Mouse (Mus musculus) stomach, embryonic 15.5 days (tissue): ENCODE results near the gene Slc25a11. TPM values are rescaled to one million over a fixed set of nuclear protein-coding genes. Genes with fewer than 3 reads are reported as not detected.

Experiments
- ATAC-seq: fragments of 200-750 bp; cut with Nextera tagmentation; 2 replicates; pipeline ENCODE4 v1.8.0; 2017; ENCODE audit warnings: low read depth, moderate number of reproducible peaks, moderate TSS enrichment; ENCODE audit not compliant: insufficient read depth, low FRiP score
- H3K27ac ChIP-seq: fragments of 300-500 bp; sonication (generic); 2 replicates; pipeline ENCODE4 v1.5.1; 2015; ENCODE audit warnings: mild to moderate bottlenecking, inconsistent platforms
- H3K27me3 ChIP-seq: fragments of 300-500 bp; sonication (generic); replicated peaks from 2 replicates; pipeline ENCODE4 v1.6.1; 2015; ENCODE audit warnings: inconsistent platforms
- H3K36me3 ChIP-seq: fragments of 300-500 bp; sonication (generic); 2 replicates; pipeline ENCODE4 v1.6.1; 2015; ENCODE audit warnings: inconsistent platforms
- H3K4me1 ChIP-seq: fragments of 300-500 bp; sonication (generic); 2 replicates; pipeline ENCODE4 v1.6.1; 2015; ENCODE audit warnings: inconsistent platforms
- H3K4me2 ChIP-seq: fragments of 300-500 bp; sonication (generic); 2 replicates; pipeline ENCODE4 v1.6.1; 2015; ENCODE audit warnings: mild to moderate bottlenecking, inconsistent platforms
- H3K4me3 ChIP-seq: fragments of 300-500 bp; sonication (generic); replicated peaks from 2 replicates; pipeline ENCODE4 v1.5.1; 2015; ENCODE audit warnings: inconsistent platforms
- H3K9ac ChIP-seq: fragments of 300-500 bp; sonication (generic); 2 replicates; pipeline ENCODE4 v1.6.1; 2015; ENCODE audit warnings: inconsistent platforms
- H3K9me3 ChIP-seq: fragments of 300-500 bp; sonication (generic); 2 replicates; pipeline ENCODE4 v1.6.1; 2016; ENCODE audit warnings: inconsistent platforms
- WGBS: fragments of 180-500 bp; shearing (Covaris S2); methylation state at CpG from one replicate; pipeline ENCODE4 v1.1.7; 2015; 5-methylcytosine and 5-hydroxymethylcytosine counted together
- polyA plus RNA-seq: library from polyadenylated mRNA; unstranded; fragments of >200 nt; fragmentation: Nextera tagmentation; extraction: Ambion mirVana; gene quantifications from 2 replicates; pipeline ENCODE4 v1.2.1, GENCODE M21; 2015

Gene Slc25a11
- polyA plus RNA-seq, 1 experiment from 2014 or later, result 150 TPM

DNA sequence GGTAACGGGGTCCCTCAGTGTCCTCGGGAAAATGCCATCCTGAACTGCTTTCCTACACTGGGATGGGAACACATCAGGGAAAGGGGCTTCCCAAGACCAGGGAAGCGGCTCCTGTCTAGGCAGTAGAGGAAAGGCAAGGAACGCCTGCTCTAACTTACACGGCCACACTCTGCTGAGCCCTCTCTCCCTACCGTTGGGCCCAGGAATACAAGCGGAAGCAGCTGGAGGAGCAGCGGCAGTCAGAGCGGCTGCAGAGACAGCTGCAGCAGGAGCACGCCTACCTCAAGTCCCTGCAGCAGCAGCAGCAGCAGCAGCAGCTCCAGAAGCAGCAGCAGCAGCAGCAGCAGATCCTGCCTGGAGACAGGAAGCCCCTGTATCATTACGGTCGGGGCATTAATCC, 40.6 kb downstream of the Slc25a11 start:
- Histone ChIP-seq H3K36me3 (peaks cover 60% of the 10 kb centered on the region), H3K4me2 (no peak overlapping the region), H3K27me3 (no peaks in the 10 kb centered on the region), H3K27ac (no peak overlapping the region), H3K4me1 (no peaks in the 10 kb centered on the region), H3K4me3 (no peak overlapping the region), H3K9ac (no peak overlapping the region), H3K9me3 (no peaks in the 10 kb centered on the region)
- 72% methylated on average over 12 of the region's 12 CpGs for WGBS
- no peak for ATAC-seq

DNA sequence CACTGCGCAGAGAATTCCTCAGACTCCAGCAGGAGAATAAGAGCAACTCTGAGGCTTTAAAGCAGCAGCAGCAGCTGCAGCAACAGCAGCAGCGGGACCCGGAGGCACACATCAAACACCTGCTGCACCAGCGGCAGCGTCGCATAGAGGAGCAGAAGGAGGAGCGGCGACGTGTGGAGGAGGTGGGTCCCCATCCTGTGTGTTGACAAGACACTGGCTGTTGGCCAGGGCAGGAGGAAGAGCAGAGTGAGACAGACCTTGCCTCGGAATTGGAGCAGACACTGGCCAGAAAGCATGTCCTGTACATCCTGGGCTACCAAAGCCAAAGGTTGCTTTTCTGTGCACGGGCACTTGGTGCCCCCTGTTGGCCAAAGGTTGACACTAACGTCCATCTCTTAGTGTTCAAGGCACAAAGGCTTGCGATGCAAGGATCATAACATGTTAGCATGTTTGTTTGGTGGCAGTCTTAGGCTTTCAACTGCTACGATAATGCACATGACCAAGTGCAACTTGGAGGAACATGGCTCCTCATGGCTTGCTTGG, 42.2 kb downstream of the Slc25a11 start:
- Histone ChIP-seq H3K4me2 (no peak overlapping the region), H3K27me3 (no peaks in the 10 kb centered on the region), H3K27ac (no peak overlapping the region), H3K36me3 (peaks cover 53% of the 10 kb centered on the region), H3K9me3 (no peaks in the 10 kb centered on the region), H3K4me3 (no peak overlapping the region), H3K9ac (no peak overlapping the region), H3K4me1 (no peaks in the 10 kb centered on the region)
- 57% methylated on average over 14 of the region's 14 CpGs for WGBS
- ATAC-seq, result peak; percentile 15; the same call in 1 of the 2 replicates

DNA sequence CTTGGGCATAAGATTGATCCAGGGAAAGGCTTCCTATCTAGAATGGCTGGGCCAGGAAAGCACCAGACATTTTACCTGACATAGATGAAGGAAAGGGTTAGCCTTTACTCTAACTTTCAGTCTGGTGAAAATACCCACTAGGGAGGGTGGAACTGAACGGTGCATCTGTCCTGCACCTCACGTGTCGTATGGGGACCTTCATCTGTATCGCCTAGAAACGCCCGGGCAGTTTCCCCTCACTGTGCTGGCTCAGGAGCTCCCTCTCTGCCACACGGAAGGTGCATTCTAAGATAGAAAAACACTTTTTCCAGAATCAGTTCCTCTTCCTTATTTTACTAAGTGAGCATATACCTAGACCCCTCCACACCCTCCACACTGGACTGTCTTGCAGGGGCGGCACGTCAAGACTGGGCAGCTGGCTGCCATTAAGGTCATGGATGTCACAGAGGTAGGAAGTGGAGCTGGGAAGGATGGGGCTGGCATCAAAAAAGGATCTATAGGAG, 48.8 kb downstream of the Slc25a11 start:
- no peak overlapping the region for H3K4me3 ChIP-seq
- 88% methylated on average over 9 of the region's 9 CpGs for WGBS
- ATAC-seq, result no peak
- 0 out of 2 replicates have a peak, but pooled peaks cover 3% of the 10 kb centered on the region for H3K4me1 ChIP-seq
- no peak overlapping the region for H3K4me2 ChIP-seq
- no peak overlapping the region for H3K9ac ChIP-seq
- H3K27ac ChIP-seq, result no peak overlapping the region
- no peaks in the 10 kb centered on the region for H3K9me3 ChIP-seq
- H3K36me3 ChIP-seq, result peaks cover 11% of the 10 kb centered on the region; the same call in 1 of the 2 replicates
- H3K27me3 ChIP-seq, result no peaks in the 10 kb centered on the region

DNA sequence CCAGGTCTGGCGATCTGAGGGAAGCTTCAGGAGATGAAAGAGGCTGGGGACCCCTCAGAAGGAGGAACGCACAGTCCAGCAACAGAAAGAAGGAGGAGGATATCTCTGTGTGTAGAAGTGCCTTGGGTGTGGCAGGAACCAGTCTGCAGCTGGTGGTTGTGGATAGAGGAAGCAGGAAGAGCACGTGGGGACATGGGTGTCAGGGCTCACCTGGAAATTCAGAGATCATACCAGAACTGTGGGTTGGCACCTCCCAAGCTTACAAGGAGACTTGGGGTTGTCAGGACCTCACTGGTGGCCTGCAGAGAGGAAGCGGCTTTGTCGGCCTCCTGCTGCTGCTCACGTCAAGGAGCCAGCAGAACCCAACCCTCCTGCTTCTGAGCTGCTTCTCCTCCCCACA, 50.0 kb downstream of the Slc25a11 start:
- H3K27me3 ChIP-seq, result no peaks in the 10 kb centered on the region

DNA sequence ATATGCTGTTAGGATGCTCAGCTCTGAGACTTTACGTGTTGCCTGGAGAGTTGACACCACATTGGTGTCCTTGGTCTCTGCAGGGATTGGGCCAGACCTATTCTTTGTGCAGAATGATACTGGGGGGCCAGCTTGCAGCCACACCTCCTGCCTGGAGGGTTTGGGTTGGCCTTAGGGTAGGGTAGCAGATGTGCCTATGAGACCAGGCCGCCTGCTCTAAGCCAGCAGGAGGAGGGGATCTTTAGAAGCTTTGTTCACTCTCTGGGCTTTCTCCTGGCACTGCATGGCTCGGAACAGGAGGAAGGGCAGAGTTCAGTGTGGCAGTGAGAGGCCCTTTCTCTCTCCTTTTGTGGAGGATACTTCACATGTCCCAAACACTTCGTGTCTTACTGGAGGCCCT, 51.2 kb downstream of the Slc25a11 start:
- H3K4me3 ChIP-seq, result no peak overlapping the region
- H3K4me2 ChIP-seq, result no peak overlapping the region
- H3K4me1 ChIP-seq, result 0 out of 2 replicates have a peak, but pooled peaks cover 3% of the 10 kb centered on the region
- no peak for ATAC-seq
- H3K27ac ChIP-seq, result peak overlapping the region; percentile 57
- H3K9me3 ChIP-seq, result no peaks in the 10 kb centered on the region
- H3K36me3 ChIP-seq, result peaks cover 4% of the 10 kb centered on the region; the same call in 1 of the 2 replicates
- 65% methylated on average over 4 of the region's 4 CpGs for WGBS
- H3K9ac ChIP-seq, result no peak overlapping the region
- no peaks in the 10 kb centered on the region for H3K27me3 ChIP-seq

More for the DNA sequence above, 50.0 kb downstream of the Slc25a11 start:
- H3K9ac ChIP-seq, result no peak overlapping the region
- H3K4me2 ChIP-seq, result no peak overlapping the region
- H3K4me1 ChIP-seq, result 0 out of 2 replicates have a peak, but pooled peaks cover 3% of the 10 kb centered on the region
- no peak overlapping the region for H3K4me3 ChIP-seq
- no peak for ATAC-seq
- WGBS, result 74% methylated on average over 6 of the region's 6 CpGs
- no peaks in the 10 kb centered on the region for H3K9me3 ChIP-seq
- H3K36me3 ChIP-seq, result peaks cover 11% of the 10 kb centered on the region; the same call in 1 of the 2 replicates
- H3K27ac ChIP-seq, result no peak overlapping the region

DNA sequence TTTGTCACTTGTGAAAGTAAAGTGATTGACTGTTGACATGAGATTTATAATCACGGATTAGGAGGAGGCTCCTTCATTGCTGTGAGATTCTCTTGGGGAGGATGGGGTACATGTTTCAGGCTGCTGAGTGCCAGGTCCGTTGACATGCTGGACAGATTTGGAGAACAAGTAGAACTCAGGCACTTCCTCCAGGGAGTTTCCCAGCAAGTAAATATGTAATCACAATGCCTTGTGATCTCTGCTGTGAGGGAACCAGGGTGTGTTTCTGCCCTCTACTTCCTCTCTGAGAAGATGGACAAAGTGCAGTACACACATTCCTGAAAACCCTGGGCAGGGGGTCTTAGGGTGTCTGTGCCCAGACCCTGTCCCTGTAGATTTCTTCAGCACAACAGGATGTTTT, 51.6 kb downstream of the Slc25a11 start:
- ATAC-seq, result no peak
- H3K4me3 ChIP-seq, result no peak overlapping the region
- 40% methylated on average over 2 of the region's 2 CpGs for whole genome bisulfite sequencing
- no peak overlapping the region for H3K9ac ChIP-seq
- 0 out of 2 replicates have a peak, but pooled peaks cover 3% of the 10 kb centered on the region for H3K4me1 ChIP-seq
- peak overlapping the region; percentile 57 for H3K27ac ChIP-seq
- H3K36me3 ChIP-seq, result peaks cover 4% of the 10 kb centered on the region; the same call in 1 of the 2 replicates
- no peaks in the 10 kb centered on the region for H3K9me3 ChIP-seq
- 0 out of 2 replicates have a peak overlapping the region, but pooled peaks have one; percentile 2 for H3K4me2 ChIP-seq
- no peaks in the 10 kb centered on the region for H3K27me3 ChIP-seq

DNA sequence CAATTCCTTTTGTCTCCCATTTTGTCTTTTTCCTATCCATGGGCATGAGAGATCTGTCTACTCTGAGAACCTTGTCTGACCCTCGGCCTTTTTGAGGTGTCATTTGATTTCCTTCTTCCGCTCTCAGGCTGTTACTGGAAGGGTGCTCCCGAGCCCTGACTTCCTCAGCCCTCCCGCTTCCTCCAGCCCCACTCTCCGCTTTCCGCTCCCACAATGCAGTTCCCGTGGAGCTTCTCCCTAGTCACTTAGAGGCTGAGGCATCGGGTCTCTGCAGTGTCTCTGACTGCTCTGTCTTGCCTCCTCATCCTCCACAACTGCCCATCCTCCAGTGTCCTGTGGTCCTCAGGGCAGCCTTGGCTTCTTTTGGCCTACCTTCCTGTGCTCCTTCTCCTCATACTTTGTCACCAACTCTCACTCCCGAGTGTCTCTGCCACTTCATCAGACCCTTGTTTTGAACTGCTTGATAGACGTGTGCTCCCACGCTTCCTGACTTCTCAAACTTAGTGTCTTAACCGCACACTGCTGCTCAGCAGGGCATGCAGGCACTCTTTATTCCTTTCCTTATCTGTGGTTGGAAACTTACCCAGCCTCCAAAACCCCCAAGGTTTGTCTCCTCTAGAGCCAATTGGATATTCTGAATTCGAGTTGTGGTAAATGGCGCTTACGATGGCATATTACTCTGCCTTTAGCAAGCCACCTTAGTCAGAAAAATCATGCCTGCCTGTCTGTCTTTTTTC, 52.9 kb downstream of the Slc25a11 start:
- no peak for ATAC-seq
- Histone ChIP-seq H3K27me3 (no peaks in the 10 kb centered on the region), H3K36me3 (peaks cover 4% of the 10 kb centered on the region; the same call in 1 of the 2 replicates), H3K4me3 (no peak overlapping the region), H3K4me1 (0 out of 2 replicates have a peak, but pooled peaks cover 3% of the 10 kb centered on the region), H3K27ac (no peak overlapping the region; the same call in 1 of the 2 replicates), H3K9ac (no peak overlapping the region), H3K9me3 (no peaks in the 10 kb centered on the region), H3K4me2 (no peak overlapping the region)
- 74% methylated on average over 15 of the region's 15 CpGs for WGBS

Other genes with a start within 250 kb of the Slc25a11 start
- 31.5 and 33.8 TPM in 2 replicates for gene Pelp1, start 237.4 kb downstream of the Slc25a11 start, polyA plus RNA-seq
- gene Arrb2, start 214.8 kb downstream of the Slc25a11 start, polyA plus RNA-seq, result 15.0 and 19.4 TPM in 2 replicates
- 36.1 and 40.6 TPM in 2 replicates for gene Med11, start 195.6 kb downstream of the Slc25a11 start, polyA plus RNA-seq
- 0.73 and 0.75 TPM in 2 replicates for gene Zmynd15, start 188.0 kb downstream of the Slc25a11 start, polyA plus RNA-seq
- gene Cxcl16, start 187.5 kb downstream of the Slc25a11 start, polyA plus RNA-seq, result 7.3 and 8.8 TPM in 2 replicates
- gene Tm4sf5, start 142.2 kb downstream of the Slc25a11 start, polyA plus RNA-seq, result 65.0 and 71.2 TPM in 2 replicates
- gene Vmo1, start 132.9 kb downstream of the Slc25a11 start, polyA plus RNA-seq, result 0.62 TPM in 1 of 2 replicates, not detected in the other
- 2.1 and 3.3 TPM in 2 replicates for gene Gltpd2, start 128.3 kb downstream of the Slc25a11 start, polyA plus RNA-seq
- 689 and 690 TPM in 2 replicates for gene Psmb6, start 122.1 kb downstream of the Slc25a11 start, polyA plus RNA-seq
- gene Gm40193, start 114.5 kb downstream of the Slc25a11 start, polyA plus RNA-seq, result not detected in 2 replicates
- 12.9 and 13.7 TPM in 2 replicates for gene Pld2, start 107.4 kb downstream of the Slc25a11 start, polyA plus RNA-seq
- gene Mink1, start 84.6 kb downstream of the Slc25a11 start, polyA plus RNA-seq, result 14.9 and 15.9 TPM in 2 replicates
- 0.23 TPM in 1 of 2 replicates, not detected in the other for gene 4930544D05Rik, start 31.6 kb downstream of the Slc25a11 start, polyA plus RNA-seq
- not detected in 2 replicates for gene Chrne, start 28.3 kb downstream of the Slc25a11 start, polyA plus RNA-seq
- 0.09 and 0.19 TPM in 2 replicates for gene Gp1ba, start 8.4 kb downstream of the Slc25a11 start, polyA plus RNA-seq
- gene Rnf167, start 244 bp downstream of the Slc25a11 start, polyA plus RNA-seq, result 97.2 and 108 TPM in 2 replicates
- 1,701 and 2,042 TPM in 2 replicates for gene Pfn1, start 7.2 kb upstream of the Slc25a11 start, polyA plus RNA-seq
- gene Eno3, start 9.7 kb upstream of the Slc25a11 start, polyA plus RNA-seq, result 13.9 and 16.6 TPM in 2 replicates
- 152 and 156 TPM in 2 replicates for gene Spag7, start 21.9 kb upstream of the Slc25a11 start, polyA plus RNA-seq
- gene Camta2, start 40.6 kb upstream of the Slc25a11 start, polyA plus RNA-seq, result 13.0 and 15.5 TPM in 2 replicates
- 1.1 and 1.4 TPM in 2 replicates for gene Inca1, start 52.7 kb upstream of the Slc25a11 start, polyA plus RNA-seq
- gene Kif1c, start 53.1 kb upstream of the Slc25a11 start, polyA plus RNA-seq, result 4.2 and 4.6 TPM in 2 replicates
- 5.5 and 6.9 TPM in 2 replicates for gene Zfp3, start 116.7 kb upstream of the Slc25a11 start, polyA plus RNA-seq
- 0.35 and 0.61 TPM in 2 replicates for gene Scimp, start 165.1 kb upstream of the Slc25a11 start, polyA plus RNA-seq
- 36.8 and 41.1 TPM in 2 replicates for gene Rabep1, start 197.3 kb upstream of the Slc25a11 start, polyA plus RNA-seq